Mouse (Mus musculus) olfactory bulb, adult 2 months (tissue): ENCODE measurements around the gene Crtc1.

Experiments used
- CTCF ChIP-seq: fragments of 200-500 bp; IDR thresholded peaks from 2 replicates; pipeline ENCODE4 v1.5.1; 2012; ENCODE audit warnings: low read depth, mild to moderate bottlenecking, low read length, moderate library complexity; ENCODE audit not compliant: insufficient read depth
- POLR2A ChIP-seq: fragments of 200-500 bp; IDR thresholded peaks from 2 replicates; pipeline ENCODE4 v1.6.1; 2012; ENCODE audit warnings: mild to moderate bottlenecking, low read depth, low read length, moderate library complexity; ENCODE audit not compliant: insufficient read depth

DNA sequence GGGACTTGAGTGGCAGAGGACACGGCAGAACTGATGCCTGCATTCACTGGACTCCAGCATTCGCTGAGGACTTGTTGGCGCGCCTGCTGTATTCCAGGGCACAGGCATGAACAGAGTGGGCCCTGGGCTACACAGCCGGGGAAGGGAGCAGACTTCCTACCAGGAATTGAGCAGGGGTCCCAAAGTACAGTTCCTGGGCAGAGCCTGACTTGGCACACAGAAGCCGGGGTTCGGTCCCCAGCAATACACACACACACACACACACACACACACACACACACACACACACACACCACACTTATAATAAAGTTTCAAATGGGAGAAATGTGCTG, 435 bp upstream of the Crtc1 start:
- TF ChIP-seq POLR2A (no peak), CTCF (no peak)
